ENCODE assay signal across 31 mouse cellular contexts in genomic region chr5:54483916-54484315, GRCm38 (mm10).
"Had no signal": no experiment of that assay in that cellular context is flagged by ENCODE, and none has a peak within 500 bp of the region (broad histone marks: within the 10 kb centered on the region; RNA-seq: fewer than 3 reads in every experiment).

No protein-coding gene starts in this region.

- DNase-seq: left cerebral cortex, postnatal 4 days; liver; liver, embryonic 13.5 days; liver, postnatal 0 days; lung, adult 18-20 months; lung, adult 2 months; lung, embryonic 14.5 days; lung, postnatal 10 days; lung, postnatal 14 days; lung, postnatal 36 days; lung, postnatal 4 days; midbrain, embryonic 14.5 days had no signal

- H3K27me3 ChIP-seq: limb, embryonic 12.5 days; limb, embryonic 13.5 days; limb, embryonic 15.5 days; liver, embryonic 12.5 days; liver, embryonic 13.5 days; liver, embryonic 15.5 days; lung, embryonic 15.5 days; megakaryocyte, embryonic 14.5 days; midbrain, embryonic 12.5 days; midbrain, embryonic 13.5 days had no signal

- H3K36me3 ChIP-seq: limb, embryonic 10.5 days; limb, embryonic 12.5 days; limb, embryonic 13.5 days; limb, embryonic 15.5 days; liver, embryonic 12.5 days; liver, embryonic 13.5 days; liver, embryonic 15.5 days; lung, embryonic 15.5 days; midbrain, embryonic 10.5 days; midbrain, embryonic 12.5 days; midbrain, embryonic 13.5 days had no signal

- H3K27ac ChIP-seq: left cerebral cortex, adult 2 months; limb, embryonic 10.5 days; limb, embryonic 12.5 days; limb, embryonic 13.5 days; limb, embryonic 15.5 days; liver, embryonic 12.5 days; liver, embryonic 13.5 days; liver, embryonic 14.5 days; liver, embryonic 15.5 days; lung, embryonic 15.5 days; macrophage; midbrain, embryonic 10.5 days; midbrain, embryonic 12.5 days; midbrain, embryonic 13.5 days had no signal

- H3K4me2 ChIP-seq: limb, embryonic 12.5 days; limb, embryonic 13.5 days; limb, embryonic 15.5 days; liver, embryonic 11.5 days; liver, embryonic 12.5 days; liver, embryonic 13.5 days; liver, embryonic 15.5 days; lung, embryonic 14.5 days; lung, embryonic 15.5 days; midbrain, embryonic 11.5 days; midbrain, embryonic 12.5 days; midbrain, embryonic 13.5 days had no signal

- H3K4me3 ChIP-seq: left cerebral cortex, adult 2 months; limb, embryonic 10.5 days; limb, embryonic 12.5 days; limb, embryonic 13.5 days; limb, embryonic 15.5 days; liver, embryonic 12.5 days; liver, embryonic 13.5 days; liver, embryonic 15.5 days; lung, embryonic 15.5 days; megakaryocyte, embryonic 14.5 days; midbrain, embryonic 10.5 days; midbrain, embryonic 12.5 days; midbrain, embryonic 13.5 days; myocyte had no signal

- ATAC-seq: liver, embryonic 12.5 days; liver, postnatal 0 days; lung, postnatal 0 days; midbrain, embryonic 13.5 days; midbrain, embryonic 16.5 days had no signal

- H3K4me1 ChIP-seq: limb, embryonic 10.5 days; limb, embryonic 12.5 days; limb, embryonic 13.5 days; limb, embryonic 15.5 days; liver, embryonic 12.5 days; liver, embryonic 13.5 days; liver, embryonic 15.5 days; lung, embryonic 15.5 days; megakaryocyte, embryonic 14.5 days; midbrain, embryonic 10.5 days; midbrain, embryonic 12.5 days; midbrain, embryonic 13.5 days had no signal

- H3K9ac ChIP-seq: limb, embryonic 12.5 days; limb, embryonic 13.5 days; limb, embryonic 15.5 days; liver, embryonic 12.5 days; liver, embryonic 13.5 days; liver, embryonic 14.5 days; liver, embryonic 15.5 days; liver, postnatal 0 days; lung, embryonic 14.5 days; lung, embryonic 15.5 days; midbrain, embryonic 12.5 days; midbrain, embryonic 13.5 days had no signal

- H3K9me3 ChIP-seq: limb, embryonic 10.5 days; limb, embryonic 12.5 days; limb, embryonic 13.5 days; limb, embryonic 15.5 days; liver, embryonic 12.5 days; liver, embryonic 13.5 days; liver, embryonic 15.5 days; lung, embryonic 15.5 days; midbrain, embryonic 10.5 days; midbrain, embryonic 12.5 days; midbrain, embryonic 13.5 days had no signal
